Mouse (Mus musculus) intestine, embryonic 14.5 days (tissue): ENCODE measurements around the gene Tbc1d16. TPM values are rescaled to one million over a fixed set of nuclear protein-coding genes. Genes with fewer than 3 reads are reported as not detected.

ENCODE experiments used
- microRNA-seq: library from miRNA; unstranded; fragments of <30 nt; microRNA quantifications from one replicate; pipeline ENCODE4, GENCODE M21; 2016
- polyA plus RNA-seq: library from polyadenylated mRNA; unstranded; fragments of >200 nt; fragmentation: Nextera tagmentation; extraction: Ambion mirVana; gene quantifications from 2 replicates; pipeline ENCODE4 v1.2.1, GENCODE M21; 2014

The Tbc1d16 gene
- polyA plus RNA-seq, 1 experiment from 2014 or later = 13.0 TPM

Small RNAs within 50 kb of the gene (microRNA-seq; reads per million reads assigned to microRNA genes)
- 1.6 reads per million, percentile 19 among the genes with 10 or more reads in this experiment for gene Mir6934

Other genes starting within 250 kb of the Tbc1d16 start
- not detected in 2 replicates for gene Enpp7, start 240.3 kb downstream of the Tbc1d16 start, polyA plus RNA-seq
- 31.5 and 32.0 TPM in 2 replicates for gene Cbx2, start 205.5 kb downstream of the Tbc1d16 start, polyA plus RNA-seq
- gene Cbx8, start 187.5 kb downstream of the Tbc1d16 start, polyA plus RNA-seq = 7.7 and 11.4 TPM in 2 replicates
- 9.9 and 10.5 TPM in 2 replicates for gene Cbx4, start 142.3 kb downstream of the Tbc1d16 start, polyA plus RNA-seq
- 4.0 and 5.1 TPM in 2 replicates for gene Ccdc40, start 73 bp upstream of the Tbc1d16 start, polyA plus RNA-seq
- gene Gaa, start 39.4 kb upstream of the Tbc1d16 start, polyA plus RNA-seq = 57.3 and 62.3 TPM in 2 replicates
- 376 and 385 TPM in 2 replicates for gene Eif4a3, start 71.6 kb upstream of the Tbc1d16 start, polyA plus RNA-seq
- gene Card14, start 79.3 kb upstream of the Tbc1d16 start, polyA plus RNA-seq = 2.8 and 3.2 TPM in 2 replicates
- 7.5 and 7.9 TPM in 2 replicates for gene Sgsh, start 127.0 kb upstream of the Tbc1d16 start, polyA plus RNA-seq
- gene Slc26a11, start 127.1 kb upstream of the Tbc1d16 start, polyA plus RNA-seq = 8.4 and 9.9 TPM in 2 replicates
- 18.0 and 18.8 TPM in 2 replicates for gene Rnf213, start 164.6 kb upstream of the Tbc1d16 start, polyA plus RNA-seq